23 mouse cellular contexts compared by ENCODE assay signal in the genomic region with DNA sequence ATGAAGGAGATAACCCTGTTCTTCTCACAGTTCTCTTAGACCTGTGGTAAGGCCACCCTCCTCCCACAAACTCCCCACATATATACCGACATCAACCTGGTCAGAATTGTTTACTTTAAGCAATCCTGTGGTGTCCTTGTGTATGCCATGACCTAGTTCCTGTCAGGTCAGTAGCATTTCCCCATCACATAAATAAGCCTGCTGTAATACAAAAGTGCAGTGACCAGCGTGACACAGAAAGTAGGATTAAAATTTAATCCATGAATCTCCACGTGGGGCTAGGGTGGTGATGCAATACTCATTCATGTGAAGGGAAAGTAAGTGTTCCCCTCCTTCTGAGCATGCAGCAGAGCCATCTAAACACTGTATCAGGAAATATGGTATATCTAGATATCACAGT.
DNase-seq lines count a peak whose midpoint lies in the region; ATAC-seq and TF ChIP-seq lines count a peak whose summit lies in the region.
"Had no signal": no experiment of that assay in that cellular context is flagged by ENCODE, and none has a peak within 500 bp of the region (broad histone marks: within the 10 kb centered on the region; RNA-seq: fewer than 3 reads in every experiment).

No protein-coding gene starts in this region.

- TF ChIP-seq CTCF in MEL (IDR thresholded peaks at IDR 0.05 in 2 of 3, conservative IDR thresholded peaks at IDR 0.05 in 1 of 3; ENCODE audit: control insufficient read depth in 1 of 3, insufficient read depth in 1 of 3, low read depth in 2 of 3, low read length in 3 of 3, poor library complexity in 1 of 3, severe bottlenecking in 1 of 3), result no peak

- 46% methylated on average over 3 of the region's 3 CpGs for WGBS in kidney, embryonic 15.5 days

- H3K4me1 ChIP-seq in kidney, embryonic 15.5 days, result no peaks in the 10 kb centered on the region
- H3K4me1 ChIP-seq in MEL (ENCODE audit: control insufficient read depth in 1 of 2, insufficient read depth in 2 of 2, low read length in 2 of 2), result peaks cover 2 to 5% of the 10 kb centered on the region in 2 experiments; a peak in 2 of 4 replicates
- H3K4me1 ChIP-seq: forebrain, embryonic 10.5 days; hindbrain, embryonic 15.5 days; intestine, embryonic 15.5 days had no signal

- no peak for TF ChIP-seq EP300 in MEL (IDR thresholded peaks at IDR 0.05; ENCODE audit: low read depth in 1 of 2, low read length in 2 of 2)

- no peaks in the 10 kb centered on the region for H3K27me3 ChIP-seq in kidney, embryonic 15.5 days
- peaks cover 1 to 2% of the 10 kb centered on the region in 2 experiments; a peak in 2 of 4 replicates for H3K27me3 ChIP-seq in MEL (ENCODE audit: control insufficient read depth in 1 of 2, insufficient read depth in 2 of 2, low read length in 2 of 2)
- H3K27me3 ChIP-seq: embryonic facial prominence, embryonic 15.5 days; hindbrain, embryonic 15.5 days; intestine, embryonic 15.5 days; limb, embryonic 12.5 days had no signal

- no peak overlapping the region for H3K27ac ChIP-seq in kidney, embryonic 15.5 days
- no peak overlapping the region for H3K27ac ChIP-seq in MEL (ENCODE audit: control insufficient read depth, low read depth, low read length)
- H3K27ac ChIP-seq: embryonic facial prominence, embryonic 15.5 days; forebrain, embryonic 10.5 days; hindbrain, embryonic 15.5 days; intestine, embryonic 15.5 days; limb, embryonic 12.5 days had no signal

- H3K9ac ChIP-seq in kidney, embryonic 15.5 days, result no peak overlapping the region
- H3K9ac ChIP-seq in MEL (ENCODE audit: control insufficient read depth, low read depth, low read length, poor library complexity, severe bottlenecking), result no peak overlapping the region
- H3K9ac ChIP-seq: embryonic facial prominence, embryonic 15.5 days; forebrain, postnatal 0 days; hindbrain, embryonic 15.5 days; intestine, embryonic 15.5 days; limb, embryonic 12.5 days had no signal

- no peak overlapping the region for H3K4me2 ChIP-seq in kidney, embryonic 15.5 days
- H3K4me2 ChIP-seq: embryonic facial prominence, embryonic 15.5 days; hindbrain, embryonic 15.5 days; intestine, embryonic 15.5 days; limb, embryonic 12.5 days; midbrain, embryonic 11.5 days had no signal

- H3K36me3 ChIP-seq in kidney, embryonic 15.5 days, result no peaks in the 10 kb centered on the region
- peaks cover 0 to 4% of the 10 kb centered on the region in 2 experiments; a peak in 1 of 4 replicates for H3K36me3 ChIP-seq in MEL (ENCODE audit: control insufficient read depth in 1 of 2, insufficient read depth in 2 of 2, low read length in 2 of 2)
- H3K36me3 ChIP-seq: embryonic facial prominence, embryonic 15.5 days; forebrain, embryonic 10.5 days; G1E; hindbrain, embryonic 15.5 days; intestine, embryonic 15.5 days; limb, embryonic 12.5 days had no signal

- DNase-seq in adrenal gland, adult 2 months, result peak; percentile 44
- DNase-seq in adrenal gland, postnatal 25 days, result no peak
- DNase-seq in kidney, postnatal 36 days, result peak; percentile 13 to 25
- DNase-seq in MEL (ENCODE audit: low read depth, low spot score), result no peak
- DNase-seq in heart, postnatal 36 days, result no peak
- no peak for DNase-seq in left cerebral cortex, postnatal 4 days
- DNase-seq: cerebellum, postnatal 10 days; embryo, embryonic 11 days; forebrain, postnatal 0 days; heart, postnatal 4 days; lung, adult 2 months; lung, postnatal 4 days; spleen, adult 18-20 months; thymus, postnatal 36 days had no signal

- no peak for TF ChIP-seq RAD21 in MEL (IDR thresholded peaks at IDR 0.05; ENCODE audit: low read depth, low read length)

- intact Hi-C loops in heart, postnatal 36 days (cut with DNase I), result no loop called here
- intact Hi-C loops in left cerebral cortex, postnatal 4 days (cut with DNase I), result no loop called here

- ATAC-seq in kidney, embryonic 15.5 days (replicated peaks; ENCODE audit: low FRiP score), result no peak
- ATAC-seq in megakaryocyte progenitor cell, adult 5-6 weeks (replicated peaks; ENCODE audit: poor library complexity), result peak; percentile 66
- ATAC-seq: forebrain, postnatal 0 days; intestine, embryonic 15.5 days had no signal

- H3K4me3 ChIP-seq in kidney, embryonic 15.5 days (replicated peaks), result no peak overlapping the region
- H3K4me3 ChIP-seq in MEL (ENCODE audit: control insufficient read depth in 1 of 2, insufficient read depth in 1 of 2, low read depth in 2 of 2, low read length in 2 of 2), result no peak overlapping the region
- H3K4me3 ChIP-seq: embryonic facial prominence, embryonic 15.5 days; forebrain, embryonic 10.5 days; hindbrain, embryonic 15.5 days; intestine, embryonic 15.5 days; limb, embryonic 12.5 days had no signal

- H3K9me3 ChIP-seq in kidney, embryonic 15.5 days (replicated peaks), result no peaks in the 10 kb centered on the region
- no peaks in the 10 kb centered on the region for H3K9me3 ChIP-seq in MEL (replicated peaks; ENCODE audit: insufficient read depth, low read length)
- H3K9me3 ChIP-seq: embryonic facial prominence, embryonic 15.5 days; forebrain, embryonic 10.5 days; G1E; hindbrain, embryonic 15.5 days; intestine, embryonic 15.5 days; limb, embryonic 12.5 days had no signal

- TF ChIP-seq POLR2A in MEL (IDR thresholded peaks at IDR 0.05; ENCODE audit: control insufficient read depth in 1 of 2, insufficient read depth in 1 of 2, low read depth in 1 of 2, low read length in 2 of 2, poor library complexity in 1 of 2), result no peak

- no peaks in the 10 kb centered on the region for H3K79me2 ChIP-seq in MEL (ENCODE audit: control insufficient read depth, insufficient read depth, low read length, poor library complexity)

TF ChIP-seq in MEL, 35 proteins besides CTCF, POLR2A, EP300 and RAD21:
- TF ChIP-seq TCF12 (IDR thresholded peaks at IDR 0.05; ENCODE audit: low read depth, low read length) (peak; percentile 36; the same call in 1 of the 2 replicates), RCOR1 (IDR thresholded peaks at IDR 0.05; ENCODE audit: low read depth, low read length) (no peak), TAL1 (IDR thresholded peaks at IDR 0.05; ENCODE audit: low read length) (no peak)

Comparison
In these comparisons a context has a peak if more than half of its experiments do, and no peak if none do; other contexts are left out.
1. DNase-seq: peak in adrenal gland, adult 2 months (single experiment) and kidney, postnatal 36 days (2 of 2); none in adrenal gland, postnatal 25 days (single experiment), MEL (single experiment), heart, postnatal 36 days (0 of 2) and left cerebral cortex, postnatal 4 days (single experiment).